Mouse (Mus musculus): ENCODE measurements around the gene Papln.

- no peak for TF ChIP-seq POLR2A (IDR thresholded peaks at IDR 0.05; ENCODE audit: low read depth, low read length)
- TF ChIP-seq CTCF (conservative IDR thresholded peaks at IDR 0.05; ENCODE audit: insufficient read depth, insufficient read length, low read depth, low read length): no peak
Observed at GRCm38 (mm10) chr12:83781204-83781603, 17.8 kb downstream of the Papln start.

Data from kidney, adult 2 months (tissue).